Mouse (Mus musculus): ENCODE measurements around the gene Brsk1.

GRCm38 (mm10) chr7:4653780-4654179 is 36.6 kb upstream of the Brsk1 start:
- TF ChIP-seq TAL1 (IDR thresholded peaks at IDR 0.05; ENCODE audit: low read length) = no peak
- TF ChIP-seq GATA1 (IDR thresholded peaks at IDR 0.05; ENCODE audit: low read length) = no peak

Measured in erythroblast, embryonic 14.5 days (primary cell).